Comparison of ENCODE assay signal across 1 mouse cellular context in the genomic region with DNA sequence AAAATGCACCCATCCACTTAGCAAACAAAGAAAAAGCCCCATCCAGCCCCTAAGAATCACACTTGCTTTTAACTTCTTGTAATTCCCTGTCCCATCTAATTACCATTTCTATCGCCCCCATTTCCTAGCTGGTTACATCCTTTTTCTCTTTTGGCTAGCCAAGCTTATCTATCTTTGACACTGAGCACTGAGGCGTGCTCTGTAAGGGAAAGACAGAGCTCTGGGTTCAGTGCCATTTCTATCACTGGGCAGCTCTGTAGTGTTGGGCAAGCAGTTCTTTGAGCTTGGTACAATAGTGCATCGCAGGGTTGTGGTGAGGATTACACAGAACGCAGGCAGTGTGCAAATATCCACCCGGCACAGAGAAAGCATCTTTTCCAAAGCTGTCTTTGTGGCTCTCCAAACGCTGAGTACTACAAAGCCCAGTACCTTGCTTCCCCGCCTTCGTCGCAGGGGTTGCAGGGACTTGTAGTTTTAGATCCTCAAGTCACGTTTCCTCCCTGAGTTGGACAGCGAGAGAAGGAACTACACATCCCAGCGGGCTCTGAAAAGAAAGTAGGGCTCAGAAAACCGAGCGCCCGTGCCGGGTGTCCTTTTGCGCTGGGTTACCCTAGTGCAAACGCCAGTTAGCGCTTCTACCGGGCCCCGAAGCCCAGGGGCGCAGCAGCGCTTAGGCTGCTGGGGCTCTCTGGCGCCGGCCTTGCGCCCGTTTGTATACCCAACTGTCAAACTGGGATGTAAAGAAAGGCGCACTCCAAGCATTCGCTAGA.
TF ChIP-seq lines count a peak whose summit lies in the region.

No protein-coding gene starts in this region.

TF ChIP-seq in MEL, 35 proteins besides CTCF, POLR2A, EP300 and RAD21 (continued from another document):
- TF ChIP-seq TCF12 (IDR thresholded peaks at IDR 0.05; ENCODE audit: low read depth, low read length), result peak; percentile 47
- TF ChIP-seq SIN3A (IDR thresholded peaks at IDR 0.05; ENCODE audit: low read length), result peak; percentile 87; the same call in 1 of the 2 replicates
- no peak for TF ChIP-seq POLR2AphosphoS5 (IDR thresholded peaks at IDR 0.05; ENCODE audit: borderline replicate concordance, low read depth, low read length)
- TF ChIP-seq NELFE (IDR thresholded peaks at IDR 0.05; ENCODE audit: low read depth, low read length), result peak; percentile 79
- peak; percentile 95; the same call in 1 of the 2 replicates for TF ChIP-seq UBTF (IDR thresholded peaks at IDR 0.05; ENCODE audit: borderline replicate concordance, insufficient read depth, low read depth, low read length)
- no peak for TF ChIP-seq ZNF384 (IDR thresholded peaks at IDR 0.05; ENCODE audit: low read depth, low read length)
- TF ChIP-seq E2F4 (IDR thresholded peaks at IDR 0.05; ENCODE audit: borderline replicate concordance, low read depth, low read length), result no peak
- TF ChIP-seq JUND (IDR thresholded peaks at IDR 0.05; ENCODE audit: low read depth, low read length), result no peak
- no peak for TF ChIP-seq CHD2 (IDR thresholded peaks at IDR 0.05; ENCODE audit: low read length)
- TF ChIP-seq POLR2AphosphoS2 (IDR thresholded peaks at IDR 0.05; ENCODE audit: low read length), result 0 out of 2 replicates have a peak, but pooled peaks have one; percentile 5
- TF ChIP-seq ZMIZ1 (IDR thresholded peaks at IDR 0.05; ENCODE audit: low read depth, low read length), result peak; percentile 79; the same call in 1 of the 2 replicates
- TF ChIP-seq ETS1 (IDR thresholded peaks at IDR 0.05; ENCODE audit: low read depth, low read length), result peak; percentile 62; the same call in 1 of the 2 replicates
- no peak for TF ChIP-seq MAFK (IDR thresholded peaks at IDR 0.05; ENCODE audit: borderline replicate concordance, low read depth, low read length)
- TF ChIP-seq CHD1 (IDR thresholded peaks at IDR 0.05; ENCODE audit: low read depth, low read length), result no peak
- TF ChIP-seq TBP (IDR thresholded peaks at IDR 0.05; ENCODE audit: low read depth, low read length), result peak; percentile 72
- peak; percentile 79; the same call in 1 of the 2 replicates for TF ChIP-seq BHLHE40 (IDR thresholded peaks at IDR 0.05; ENCODE audit: borderline replicate concordance, low read depth, low read length)
- TF ChIP-seq NRF1 (IDR thresholded peaks at IDR 0.05; ENCODE audit: insufficient read depth, low read depth, low read length, poor library complexity, severe bottlenecking), result 0 out of 2 replicates have a peak, but pooled peaks have one; percentile 15
- no peak; the same call in 1 of the 2 replicates for TF ChIP-seq MAZ (IDR thresholded peaks at IDR 0.05; ENCODE audit: low read depth, low read length)
- TF ChIP-seq ZC3H11A (IDR thresholded peaks at IDR 0.05; ENCODE audit: low read depth, low read length), result no peak
- TF ChIP-seq KAT2A (conservative IDR thresholded peaks at IDR 0.05; ENCODE audit: low read depth, low read length), result peak; percentile 93
- TF ChIP-seq GATA1 (IDR thresholded peaks at IDR 0.05; ENCODE audit: low read depth, low read length), result peak; percentile 69
